Mouse (Mus musculus): ENCODE data around the gene Flrt1.

The Flrt1 gene

DNA sequence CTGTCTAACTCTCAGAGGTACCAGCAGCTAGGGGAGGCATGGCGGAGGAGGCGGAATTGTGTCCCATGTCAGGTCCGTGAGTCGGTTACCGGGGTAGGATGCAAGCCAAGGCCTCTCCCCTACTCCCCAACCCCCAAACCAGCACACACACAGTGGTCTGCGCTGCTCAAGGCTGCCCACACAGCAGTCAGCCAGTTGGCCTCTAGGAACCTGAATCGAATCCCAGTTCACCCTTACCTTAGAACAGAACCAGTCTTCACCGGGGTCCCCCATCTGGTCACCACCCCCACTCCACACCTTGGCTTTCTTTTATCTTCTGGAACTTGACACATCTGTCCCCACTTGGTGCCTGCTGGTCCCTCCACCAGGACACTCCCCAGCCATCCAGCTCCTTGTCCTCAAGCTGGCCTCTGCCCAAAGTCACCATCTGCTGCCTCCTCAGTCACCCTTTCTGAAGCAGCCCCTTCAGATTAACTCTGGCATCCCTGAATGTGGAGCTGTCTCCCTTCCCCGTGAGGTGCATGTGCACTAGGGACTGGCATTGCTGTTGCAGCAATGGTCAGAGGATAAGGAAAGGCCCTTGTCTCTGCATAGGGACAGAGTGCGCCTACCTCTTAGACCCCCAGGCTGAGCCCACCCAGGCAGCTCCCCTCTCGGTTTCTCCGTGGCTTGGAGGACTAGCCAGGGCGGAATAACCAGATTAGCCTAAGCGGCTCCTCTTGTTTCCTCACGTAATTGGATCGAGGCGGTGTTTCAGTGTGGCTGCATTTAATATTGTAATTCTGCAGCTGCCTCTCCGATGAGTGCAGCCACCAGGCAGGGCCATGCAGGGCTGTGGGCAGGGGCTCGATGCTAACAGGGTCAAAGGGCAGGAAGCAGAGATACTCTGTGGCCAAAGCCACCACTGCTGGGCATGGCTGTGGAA is 23.3 kb upstream of the Flrt1 start:
- DNase-seq (ENCODE audit: low spot score): no peak

DNA sequence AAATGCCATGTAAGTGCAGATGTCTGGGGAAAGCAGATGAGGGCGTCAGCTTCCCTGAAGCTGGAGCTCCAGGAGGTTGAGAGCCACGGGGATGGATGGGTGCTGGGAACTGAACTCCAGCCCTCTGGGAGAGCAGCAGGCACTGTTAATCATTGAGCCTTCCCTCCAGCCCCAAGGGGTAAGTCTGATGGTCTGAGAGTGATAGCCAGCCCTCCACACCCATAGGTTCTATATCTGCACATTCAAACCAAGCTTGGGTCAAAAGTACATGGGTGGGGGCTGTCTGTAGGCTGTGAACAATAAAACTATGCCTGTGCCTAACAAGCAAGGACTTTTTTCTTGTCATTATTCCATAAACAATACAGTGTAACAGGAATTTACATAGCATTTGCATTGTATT is 21.4 kb upstream of the Flrt1 start:
- no peak for DNase-seq (ENCODE audit: low spot score)

GRCm38 (mm10) chr19:7126209-7126608 is 20.7 kb upstream of the Flrt1 start:
- no peak for DNase-seq (ENCODE audit: low spot score)

DNA sequence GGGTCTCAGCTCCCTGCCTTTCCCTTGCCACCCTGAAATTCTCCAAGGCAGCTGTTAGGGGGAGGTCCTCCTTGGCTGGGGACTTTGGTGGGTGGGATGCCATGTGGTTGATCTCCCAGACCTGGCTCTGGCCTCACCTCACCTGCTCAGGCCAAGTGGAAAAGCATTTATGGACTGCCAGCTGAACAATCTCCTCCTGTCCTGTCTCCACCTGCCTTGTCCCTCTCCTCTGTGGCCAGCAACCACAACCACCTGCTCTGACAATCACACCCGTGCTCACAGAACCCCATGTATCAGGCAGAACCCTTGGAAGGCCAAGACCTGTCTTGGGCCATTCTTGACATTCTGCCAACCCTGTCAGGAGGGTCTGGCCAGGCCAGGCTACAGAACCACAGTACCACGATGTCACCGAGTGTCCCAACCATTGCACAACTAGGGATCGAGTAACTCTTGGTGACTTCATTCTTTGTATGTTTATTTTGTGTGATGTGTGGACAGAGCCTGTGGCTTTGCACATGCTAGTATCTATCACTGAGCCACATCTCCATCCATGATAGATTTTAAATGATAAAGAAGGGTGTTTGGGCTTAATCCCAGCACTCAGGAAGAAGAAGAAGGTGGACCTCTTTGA is 20.1 kb upstream of the Flrt1 start:
- no peak for DNase-seq (ENCODE audit: low spot score)

DNA sequence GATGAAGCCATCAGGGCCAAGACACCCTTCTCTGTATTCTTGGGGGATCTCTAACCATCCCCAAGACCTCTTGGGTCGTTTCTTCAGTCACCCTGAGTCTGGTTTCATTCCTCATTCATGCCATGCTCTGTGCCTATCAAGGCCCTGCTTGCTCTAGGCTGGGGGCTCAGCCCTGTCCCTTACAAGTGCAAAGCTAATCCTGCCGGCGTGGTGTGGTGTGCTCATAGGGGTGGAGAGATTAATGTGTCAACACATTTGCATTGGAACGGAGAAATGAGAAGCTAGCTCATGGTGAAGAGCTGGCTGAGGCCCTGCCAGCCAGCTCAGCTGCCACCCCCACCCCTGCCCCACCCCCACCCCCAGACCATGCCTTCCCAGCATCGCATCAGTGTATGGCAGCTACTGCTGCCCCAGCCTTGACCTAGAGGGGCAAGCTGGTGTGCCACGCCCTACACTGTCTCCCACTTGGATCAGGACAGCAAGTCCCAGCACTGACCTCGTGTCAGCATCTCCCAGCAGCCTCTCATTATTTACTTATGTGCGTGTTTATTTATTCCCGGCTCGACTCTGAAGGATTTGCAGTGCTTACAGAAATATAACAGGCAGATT is 17.3 kb upstream of the Flrt1 start:
- DNase-seq (ENCODE audit: low spot score): no peak

- no peak for DNase-seq (ENCODE audit: low spot score)
These were observed 16.7 kb upstream of the Flrt1 start for GRCm38 (mm10) chr19:7122277-7122676.

- no peak for DNase-seq (ENCODE audit: low spot score)
These were observed 15.7 kb upstream of the Flrt1 start for GRCm38 (mm10) chr19:7121252-7121651.

DNA sequence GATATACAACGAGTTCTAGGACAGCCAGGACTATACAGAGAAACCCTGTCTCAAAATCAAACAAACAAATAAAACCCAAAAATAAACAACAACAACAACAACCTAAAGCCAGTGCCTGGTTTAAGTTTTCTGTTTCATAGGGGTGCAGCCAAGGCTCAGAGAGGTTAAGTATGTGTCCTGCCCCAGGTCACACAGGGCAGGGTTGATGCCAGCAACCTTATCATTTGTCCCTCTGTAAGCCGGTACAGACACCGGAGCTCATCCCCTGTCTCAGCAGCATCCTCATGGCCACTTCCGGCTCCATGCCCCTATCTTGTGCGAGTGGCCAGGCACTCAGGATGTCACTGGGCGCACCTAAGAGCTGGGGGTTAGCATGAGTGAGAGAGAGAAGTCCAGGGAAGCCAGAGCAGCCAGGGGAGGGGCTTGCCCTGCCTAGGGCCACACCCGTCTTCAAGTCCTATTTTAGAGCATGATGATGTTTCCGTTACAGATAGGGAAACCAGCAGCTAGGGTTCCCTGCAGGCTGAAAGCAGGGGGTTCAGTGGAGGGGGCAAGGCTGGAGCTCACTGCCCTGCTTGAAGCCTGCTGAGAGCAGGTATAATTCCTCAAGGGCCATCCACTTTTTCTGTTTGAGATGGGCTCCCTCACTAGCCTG is 12.3 kb upstream of the Flrt1 start:
- no peak for DNase-seq (ENCODE audit: low spot score)

- DNase-seq (ENCODE audit: low spot score): no peak
These were observed 11.6 kb upstream of the Flrt1 start for GRCm38 (mm10) chr19:7117141-7117540.

DNA sequence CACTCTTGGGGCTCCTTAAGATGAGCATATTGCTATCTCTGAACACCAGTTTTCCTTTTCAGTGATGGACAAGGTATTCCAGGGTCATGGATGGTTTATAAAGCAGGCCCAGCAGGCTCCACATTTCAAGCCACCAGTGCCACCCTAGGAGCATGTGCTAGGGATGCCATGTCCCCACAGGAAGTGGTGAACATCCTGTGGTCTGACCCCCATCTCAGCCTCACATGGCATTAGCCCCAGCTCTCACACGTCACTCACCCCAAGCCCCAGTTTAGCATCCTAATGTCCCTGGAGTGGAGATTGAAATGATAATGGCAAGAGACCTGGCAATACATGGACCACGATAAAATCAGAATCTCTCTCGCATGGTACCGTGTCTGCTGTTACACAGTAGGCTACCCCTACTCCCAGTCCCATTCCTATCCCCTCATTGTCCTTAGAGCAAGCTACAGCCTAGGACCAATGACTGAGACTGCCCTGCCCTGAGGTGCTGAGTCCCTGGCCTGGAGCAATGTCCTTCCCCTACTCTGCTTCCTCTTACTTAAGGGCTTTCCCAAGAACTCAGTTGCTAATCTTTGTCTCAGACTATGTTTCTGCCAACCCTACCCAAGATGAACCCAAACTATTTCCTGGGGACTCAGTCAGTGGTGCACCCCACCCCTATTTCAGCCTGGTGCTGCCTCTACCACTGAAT is 10.7 kb upstream of the Flrt1 start:
- no peak for DNase-seq (ENCODE audit: low spot score)

DNA sequence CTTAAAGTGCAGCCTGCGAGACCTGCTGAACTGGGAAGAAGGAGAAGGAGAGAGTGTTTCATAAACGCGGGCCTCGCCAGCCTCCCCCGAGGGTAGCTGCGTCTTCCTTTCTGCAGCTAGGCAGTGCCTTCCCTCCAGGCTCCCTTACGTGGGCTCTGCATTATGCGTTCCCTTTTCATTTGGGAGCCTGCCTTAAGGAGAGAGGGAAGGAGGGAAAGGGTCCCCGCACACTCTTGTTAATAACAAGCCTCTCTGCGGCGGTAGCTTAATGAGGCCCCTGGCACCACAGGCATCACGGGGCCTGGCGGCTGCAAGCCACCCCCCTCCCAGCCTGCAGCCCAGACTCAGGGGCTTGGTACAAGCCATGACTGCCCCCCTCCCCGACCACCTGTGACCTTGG is 8.0 kb upstream of the Flrt1 start:
- no peak for DNase-seq (ENCODE audit: low spot score)

GRCm38 (mm10) chr19:7112628-7113027 is 7.1 kb upstream of the Flrt1 start:
- no peak for DNase-seq (ENCODE audit: low spot score)

- no peak for DNase-seq (ENCODE audit: low spot score)
These were observed 6.2 kb upstream of the Flrt1 start for GRCm38 (mm10) chr19:7111710-7112109.

DNA sequence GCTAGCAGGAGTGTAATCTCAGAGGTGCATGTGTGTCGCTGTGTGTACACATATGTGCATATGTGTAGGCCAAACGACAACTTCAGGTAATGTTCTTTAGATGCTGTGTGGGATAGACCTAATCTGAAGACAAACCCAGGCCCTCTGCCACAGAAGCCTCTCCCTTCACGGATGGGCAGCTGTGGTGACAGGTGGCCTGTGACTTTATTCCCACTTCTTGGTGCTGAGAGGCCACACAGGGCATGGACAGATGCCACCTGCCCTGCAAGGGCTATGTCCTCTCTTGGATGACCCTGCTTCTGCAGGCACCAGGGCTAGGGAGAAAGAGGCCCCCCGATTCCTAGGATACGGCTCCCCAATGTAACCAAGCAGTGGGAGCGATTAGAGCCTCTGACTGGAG is 5.8 kb upstream of the Flrt1 start:
- DNase-seq (ENCODE audit: low spot score): no peak

DNA sequence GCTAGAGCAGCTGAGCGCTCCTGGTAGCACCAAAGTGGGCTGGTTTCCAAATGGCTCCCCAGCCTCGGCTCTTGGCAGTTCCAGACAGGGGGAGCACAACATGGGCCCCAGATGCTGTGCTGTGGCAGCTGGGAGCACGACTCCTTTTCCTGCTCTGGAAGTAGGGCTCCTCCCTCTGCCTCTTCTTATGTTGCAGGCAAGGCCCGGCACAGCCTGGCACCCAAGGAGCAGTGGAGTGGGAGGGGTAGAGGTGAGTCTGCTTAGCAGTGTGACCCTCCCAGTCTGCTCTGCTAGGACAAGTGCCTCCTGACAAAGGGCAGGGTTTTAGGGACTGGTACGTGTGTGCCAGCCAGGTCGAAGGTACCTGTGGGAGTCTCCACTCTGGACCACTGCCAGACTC is 5.3 kb upstream of the Flrt1 start:
- no peak for DNase-seq (ENCODE audit: low spot score)

GRCm38 (mm10) chr19:7110097-7110496 is 4.6 kb upstream of the Flrt1 start:
- DNase-seq (ENCODE audit: low spot score): no peak

- no peak for DNase-seq (ENCODE audit: low spot score)
These were observed 2.8 kb upstream of the Flrt1 start for GRCm38 (mm10) chr19:7108114-7108905.

DNA sequence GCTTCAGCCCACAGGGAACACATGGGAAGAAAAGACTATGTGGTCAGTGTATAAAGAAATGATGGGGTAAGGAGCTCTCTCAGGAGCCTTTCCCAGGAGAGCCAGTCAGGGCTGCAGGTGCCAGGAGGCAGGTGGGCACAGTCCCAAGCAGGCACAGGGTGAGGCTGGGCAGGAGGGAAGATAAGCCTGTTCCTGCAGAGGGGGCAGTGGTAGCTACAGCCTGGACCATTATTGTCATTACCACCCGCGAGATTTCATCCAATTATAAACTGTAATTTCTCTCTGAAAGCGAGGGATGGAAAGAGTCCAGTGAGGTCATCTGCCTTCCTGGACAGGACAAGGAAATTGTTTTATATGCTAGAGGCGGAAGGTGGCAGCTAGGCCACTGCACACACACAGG is 1.6 kb upstream of the Flrt1 start:
- no peak for DNase-seq (ENCODE audit: low spot score)

- no peak for DNase-seq (ENCODE audit: low spot score)
These were observed 1.0 kb upstream of the Flrt1 start for GRCm38 (mm10) chr19:7106566-7106965.

DNA sequence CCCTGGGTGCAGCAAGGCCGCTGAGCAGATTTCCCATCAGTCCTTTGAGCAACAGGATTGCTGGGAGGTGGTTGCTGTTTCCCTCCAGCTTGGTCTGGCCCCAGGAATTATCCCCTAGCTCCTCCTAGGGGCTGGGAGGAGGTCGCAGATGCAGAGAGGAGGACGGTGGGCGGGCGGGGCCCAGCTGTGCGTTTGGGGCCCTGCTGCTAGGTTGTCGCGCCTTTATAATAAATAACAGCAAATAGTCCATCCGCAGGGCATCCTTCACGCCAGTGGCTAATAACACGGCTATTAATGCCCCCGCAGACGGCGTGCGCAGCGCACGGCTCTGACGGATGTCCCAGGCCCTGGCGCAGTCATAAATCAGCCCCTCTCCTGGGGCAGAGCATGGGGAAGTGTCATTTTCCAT is 1.5 kb downstream of the Flrt1 start:
- no peak for DNase-seq (ENCODE audit: low spot score)

GRCm38 (mm10) chr19:7103349-7103992 is 2.1 kb downstream of the Flrt1 start:
- DNase-seq (ENCODE audit: low spot score): no peak

Measured in ovary, postnatal 10 days (tissue).